Mouse (Mus musculus) hindbrain, embryonic 12.5 days (tissue): ENCODE measurements around the gene Kantr. TPM values are rescaled to one million over a fixed set of nuclear protein-coding genes. Genes with fewer than 3 reads are reported as not detected.

Experiments
- ATAC-seq: fragments of 200-750 bp; cut with Nextera tagmentation; 2 replicates; pipeline ENCODE4 v1.8.0; 2017; ENCODE audit warnings: moderate TSS enrichment; ENCODE audit not compliant: low FRiP score
- H3K27ac ChIP-seq: fragments of 300-500 bp; sonication (generic); 2 replicates; pipeline ENCODE4 v1.5.1; 2016; ENCODE audit warnings: mild to moderate bottlenecking
- H3K27me3 ChIP-seq: fragments of 300-500 bp; sonication (generic); 2 replicates; pipeline ENCODE4 v1.6.1; 2016; ENCODE audit warnings: mild to moderate bottlenecking
- H3K36me3 ChIP-seq: fragments of 300-500 bp; sonication (generic); 2 replicates; pipeline ENCODE4 v1.6.1; 2016; ENCODE audit warnings: mild to moderate bottlenecking
- H3K4me1 ChIP-seq: fragments of 300-500 bp; sonication (generic); 2 replicates; pipeline ENCODE4 v1.6.1; 2016
- H3K4me2 ChIP-seq: fragments of 300-500 bp; sonication (generic); replicated peaks from 2 replicates; pipeline ENCODE4 v1.6.1; 2016; ENCODE audit warnings: mild to moderate bottlenecking
- H3K4me3 ChIP-seq: fragments of 300-500 bp; sonication (generic); 2 replicates; pipeline ENCODE4 v1.5.1; 2016; ENCODE audit warnings: mild to moderate bottlenecking
- H3K9ac ChIP-seq: fragments of 300-500 bp; sonication (generic); 2 replicates; pipeline ENCODE4 v1.6.1; 2016; ENCODE audit warnings: mild to moderate bottlenecking, moderate library complexity
- H3K9me3 ChIP-seq: fragments of 300-500 bp; sonication (generic); replicated peaks from 2 replicates; pipeline ENCODE4 v1.6.1; 2016; ENCODE audit warnings: mild to moderate bottlenecking
- WGBS: fragments of 180-500 bp; shearing (Covaris S2); methylation state at CpG from one replicate; pipeline ENCODE4 v1.1.7; 2016; 5-methylcytosine and 5-hydroxymethylcytosine counted together
- polyA plus RNA-seq: library from polyadenylated mRNA; unstranded; fragments of >200 nt; fragmentation: Nextera tagmentation; extraction: Ambion mirVana; gene quantifications from 2 replicates; pipeline ENCODE4 v1.2.1, GENCODE M21; 2016

Kantr gene
- polyA plus RNA-seq, result 21.3 and 22.2 TPM in 2 replicates

DNA sequence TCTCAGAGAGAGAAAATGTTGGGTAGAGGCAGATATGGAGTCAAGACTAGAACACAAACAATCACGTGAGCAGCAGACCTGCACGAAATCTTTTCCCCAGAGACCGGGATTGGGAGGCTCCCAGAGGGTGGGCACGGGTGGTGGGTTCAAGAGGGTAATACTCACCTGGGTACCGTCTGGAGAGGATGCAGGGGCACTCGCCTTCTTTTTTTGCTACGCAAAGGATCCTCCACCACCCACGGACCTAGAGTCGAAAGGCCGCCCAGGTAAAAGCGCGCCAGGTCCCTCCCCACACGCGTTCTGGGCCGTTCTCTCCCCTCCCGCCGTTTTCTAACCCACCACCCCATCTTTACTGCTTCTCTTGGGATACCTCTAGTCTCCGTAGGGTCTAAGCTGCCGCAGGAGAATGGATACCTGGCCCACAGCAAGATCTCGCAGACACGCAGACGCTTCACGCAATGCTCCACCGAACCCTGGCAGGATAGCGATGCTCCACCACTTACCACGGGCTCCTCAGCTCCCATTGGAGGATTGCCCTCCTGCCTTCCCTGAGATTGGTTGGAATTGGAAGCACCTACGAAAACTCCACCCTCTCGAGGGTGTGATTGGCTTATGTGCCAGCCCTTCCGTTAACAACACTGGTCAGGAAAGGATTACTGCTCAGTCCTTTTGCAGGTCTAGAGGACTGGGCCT is at the start of gene Kantr:
Kantr (minus strand) TSS at position 500 of the 693 bp plus-strand sequence.
- Histone ChIP-seq H3K9me3 (no peaks in the 10 kb centered on the region), H3K27me3 (peaks cover 45% of the 10 kb centered on the region), H3K4me3 (peak within 1 kb of the TSS; percentile 49), H3K4me2 (peak within 1 kb of the TSS; percentile 55), H3K36me3 (no peaks in the 10 kb centered on the region), H3K4me1 (0 out of 2 replicates have a peak, but pooled peaks cover 2% of the 10 kb centered on the region), H3K9ac (peak within 1 kb of the TSS; percentile 60), H3K27ac (no peak within 1 kb of the TSS)
- ATAC-seq, result peak; percentile 99
- 19% methylated on average over 23 of the region's 29 CpGs for WGBS

DNA sequence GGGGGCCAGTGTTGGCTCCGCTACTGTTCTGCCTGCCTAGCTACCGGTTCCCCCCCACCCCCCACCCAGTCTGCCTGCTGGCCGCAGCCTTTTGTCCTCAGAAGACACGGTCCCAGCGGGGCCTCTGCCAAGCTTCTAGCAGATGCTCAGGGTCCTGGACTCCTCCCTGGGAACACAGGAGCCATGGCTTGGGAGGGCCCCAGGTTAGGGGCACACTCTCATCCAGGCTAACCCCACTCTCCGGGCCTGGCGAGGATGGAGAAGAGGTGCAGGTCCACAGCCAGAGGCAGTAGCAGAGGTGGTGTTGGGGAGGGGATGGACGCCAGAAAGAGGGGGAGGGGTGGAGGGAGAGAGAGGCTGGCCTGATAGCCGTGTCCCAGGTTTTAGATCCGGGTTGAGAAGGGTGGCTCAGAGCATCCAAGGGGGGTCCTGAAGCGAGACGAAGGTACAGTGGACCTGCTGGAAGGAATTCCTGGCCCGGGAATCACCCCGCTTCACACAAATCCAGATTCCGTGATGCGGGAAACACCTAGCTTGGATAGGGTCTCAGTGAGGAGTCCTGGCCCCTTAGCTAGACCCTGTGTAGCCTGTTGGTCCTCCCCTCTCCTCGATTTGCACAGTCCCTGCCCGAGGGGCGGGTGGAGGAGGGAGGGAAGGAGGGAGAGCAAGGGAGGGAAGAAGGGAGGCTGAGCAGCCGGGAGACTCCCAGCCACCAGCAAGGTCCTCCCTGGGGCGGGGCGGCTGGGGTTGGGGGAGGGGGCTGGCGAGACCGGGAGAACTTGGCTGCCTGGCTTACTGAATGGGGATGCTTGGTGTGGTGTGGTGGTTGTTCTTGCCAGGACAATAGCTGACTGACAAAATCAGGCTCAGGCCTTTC is 41.3 kb upstream of the Kantr start, which contains the start of gene Gpr173:
Gpr173 (minus strand) TSS at position 308 of the 877 bp plus-strand sequence.
- Histone ChIP-seq H3K4me3 (peak within 1 kb of the TSS; percentile 53), H3K27me3 (peaks cover 62% of the 10 kb centered on the region), H3K36me3 (no peaks in the 10 kb centered on the region), H3K27ac (peak within 1 kb of the TSS; percentile 81), H3K4me1 (peaks cover 18% of the 10 kb centered on the region), H3K9me3 (no peaks in the 10 kb centered on the region), H3K9ac (peak within 1 kb of the TSS; percentile 70), H3K4me2 (peak within 1 kb of the TSS; percentile 59)
- 22% methylated on average over 22 of the region's 24 CpGs for WGBS
- ATAC-seq, result peak; percentile 97

DNA sequence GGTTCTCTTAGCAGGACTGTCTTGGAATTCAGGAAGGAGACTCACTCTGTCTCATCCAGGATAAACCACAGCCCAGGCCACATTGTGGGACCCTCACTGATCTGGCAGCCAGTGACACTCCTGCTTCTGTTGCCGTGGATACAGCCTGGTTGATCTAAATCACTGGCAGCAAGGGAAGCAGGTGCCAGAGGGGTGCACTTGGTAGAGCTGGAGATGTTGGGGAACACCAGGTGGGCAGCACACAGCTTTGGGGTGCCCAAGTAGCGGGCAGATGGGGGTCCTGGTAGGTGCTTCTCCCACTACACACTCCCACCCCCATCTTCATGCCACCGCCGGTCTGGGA is 40.7 kb upstream of the Kantr start:
- Histone ChIP-seq H3K4me2 (peak overlapping the region; percentile 59), H3K4me3 (peak overlapping the region; percentile 53), H3K4me1 (peaks cover 18% of the 10 kb centered on the region), H3K9ac (peak overlapping the region; percentile 70), H3K27me3 (peaks cover 64% of the 10 kb centered on the region), H3K36me3 (no peaks in the 10 kb centered on the region), H3K9me3 (no peaks in the 10 kb centered on the region), H3K27ac (peak overlapping the region; percentile 81)
- ATAC-seq, result peak; percentile 63
- 11% methylated on average over 2 of the region's 4 CpGs for WGBS

DNA sequence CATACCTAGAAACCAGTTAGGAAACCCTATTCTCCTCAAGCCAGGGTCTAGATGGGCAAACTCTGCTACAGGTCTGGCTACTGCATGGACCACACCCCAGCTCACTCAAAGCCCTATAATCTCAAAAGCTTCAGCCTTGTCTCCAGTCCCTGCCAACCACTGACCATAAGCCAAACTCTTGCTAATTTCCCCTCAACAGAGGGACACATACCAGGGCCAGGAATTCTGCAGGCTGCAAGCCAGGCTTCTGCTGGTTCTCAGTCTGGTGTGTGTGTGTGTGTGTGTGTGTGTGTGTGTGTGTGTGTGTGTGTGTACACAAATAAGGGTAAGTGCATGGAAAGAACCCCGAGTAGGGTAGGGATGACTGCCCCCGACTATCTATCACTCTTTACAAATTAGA is 39.1 kb upstream of the Kantr start:
- Histone ChIP-seq H3K4me3 (no peak overlapping the region), H3K9ac (no peak overlapping the region), H3K4me1 (peaks cover 18% of the 10 kb centered on the region), H3K9me3 (no peaks in the 10 kb centered on the region), H3K4me2 (peak overlapping the region; percentile 59), H3K36me3 (no peaks in the 10 kb centered on the region), H3K27me3 (peaks cover 70% of the 10 kb centered on the region), H3K27ac (no peak overlapping the region)
- 75% methylated on average over 2 of the region's 2 CpGs for WGBS
- no peak for ATAC-seq

DNA sequence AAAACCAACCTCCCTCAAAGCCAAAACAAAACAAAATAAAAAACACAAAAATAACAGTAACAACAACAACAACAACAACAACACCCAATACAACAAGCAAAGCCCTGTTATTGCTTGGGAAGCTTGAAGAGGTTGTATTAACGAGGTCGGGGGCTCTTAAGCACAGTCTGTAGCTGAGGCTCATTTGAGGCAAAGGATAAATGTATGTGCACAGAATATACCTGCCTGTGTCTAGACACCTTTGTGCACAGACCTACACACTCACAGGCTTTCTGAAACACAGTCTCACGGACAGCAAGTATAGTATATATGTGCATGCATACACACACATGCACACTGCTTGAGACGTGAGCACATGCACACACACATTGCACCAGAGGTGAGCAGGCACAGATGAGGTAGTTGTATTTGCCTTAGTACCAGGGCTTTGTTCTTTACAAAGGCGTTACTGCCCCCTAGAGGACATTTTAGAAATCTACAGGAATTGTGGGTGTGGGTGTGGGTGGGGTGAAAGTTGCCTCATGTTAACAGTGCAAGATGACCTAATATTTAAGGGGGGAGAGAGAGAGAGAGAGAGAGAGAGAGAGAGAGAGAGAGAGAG is 25.4 kb upstream of the Kantr start:
- Histone ChIP-seq H3K9me3 (no peaks in the 10 kb centered on the region), H3K27ac (no peak overlapping the region), H3K27me3 (peaks cover 49% of the 10 kb centered on the region), H3K4me3 (no peak overlapping the region), H3K4me1 (no peaks in the 10 kb centered on the region), H3K4me2 (no peak overlapping the region), H3K36me3 (no peaks in the 10 kb centered on the region), H3K9ac (no peak overlapping the region)
- WGBS, result 22% methylated on average over 5 of the region's 5 CpGs
- ATAC-seq, result peak; percentile 73

DNA sequence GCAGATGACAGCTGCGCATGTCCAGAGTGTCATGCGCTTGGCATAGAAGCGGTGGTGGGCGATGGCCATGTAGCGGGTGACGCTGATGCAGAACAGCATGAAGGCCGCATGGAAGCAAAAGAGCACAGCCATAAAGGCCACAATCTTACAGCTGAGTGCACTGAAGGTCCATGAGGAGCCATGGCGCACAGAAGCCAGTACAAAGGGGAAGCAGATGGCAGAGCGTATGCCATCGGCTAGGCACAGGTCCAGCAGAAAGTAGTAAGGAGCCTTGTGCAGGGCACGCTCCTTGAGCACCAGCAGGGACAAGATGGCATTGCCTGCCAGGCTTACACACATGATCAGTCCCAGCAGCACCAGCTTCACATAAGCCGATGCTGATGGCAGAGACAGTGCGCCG is 19.7 kb upstream of the Kantr start:
- Histone ChIP-seq H3K27ac (no peak overlapping the region), H3K4me2 (no peak overlapping the region), H3K4me3 (no peak overlapping the region), H3K36me3 (peaks cover 11% of the 10 kb centered on the region; the same call in 1 of the 2 replicates), H3K4me1 (no peaks in the 10 kb centered on the region), H3K9ac (no peak overlapping the region), H3K9me3 (no peaks in the 10 kb centered on the region), H3K27me3 (peaks cover 77% of the 10 kb centered on the region)
- no peak for ATAC-seq
- WGBS, result 95% methylated on average over 14 of the region's 14 CpGs

DNA sequence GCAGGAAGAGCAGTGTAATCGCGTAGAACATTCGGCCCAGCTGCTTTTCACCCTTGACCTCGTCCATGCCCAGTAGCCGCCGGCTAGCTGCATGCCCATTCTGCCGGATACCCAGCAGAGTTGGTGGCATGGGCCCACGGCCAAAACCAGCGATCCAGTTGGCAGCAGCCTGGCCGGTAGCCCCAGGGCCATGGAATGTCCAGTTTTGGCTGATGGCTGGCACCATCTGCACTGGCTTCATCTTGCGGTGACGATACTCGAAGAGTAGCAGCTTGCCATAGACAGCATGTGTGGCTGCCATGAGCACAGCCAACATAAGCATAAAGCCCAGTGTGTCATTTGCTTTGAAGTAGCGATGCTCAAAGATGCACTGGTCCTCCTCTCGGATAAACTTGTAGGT is 19.3 kb upstream of the Kantr start:
- no peak overlapping the region for H3K27ac ChIP-seq
- H3K36me3 ChIP-seq, result peaks cover 11% of the 10 kb centered on the region; the same call in 1 of the 2 replicates
- no peak overlapping the region for H3K9ac ChIP-seq
- H3K4me1 ChIP-seq, result no peaks in the 10 kb centered on the region
- WGBS, result 90% methylated on average over 15 of the region's 15 CpGs
- H3K9me3 ChIP-seq, result no peaks in the 10 kb centered on the region
- no peak for ATAC-seq
- H3K27me3 ChIP-seq, result peaks cover 82% of the 10 kb centered on the region
- H3K4me3 ChIP-seq, result no peak overlapping the region
- no peak overlapping the region for H3K4me2 ChIP-seq

DNA sequence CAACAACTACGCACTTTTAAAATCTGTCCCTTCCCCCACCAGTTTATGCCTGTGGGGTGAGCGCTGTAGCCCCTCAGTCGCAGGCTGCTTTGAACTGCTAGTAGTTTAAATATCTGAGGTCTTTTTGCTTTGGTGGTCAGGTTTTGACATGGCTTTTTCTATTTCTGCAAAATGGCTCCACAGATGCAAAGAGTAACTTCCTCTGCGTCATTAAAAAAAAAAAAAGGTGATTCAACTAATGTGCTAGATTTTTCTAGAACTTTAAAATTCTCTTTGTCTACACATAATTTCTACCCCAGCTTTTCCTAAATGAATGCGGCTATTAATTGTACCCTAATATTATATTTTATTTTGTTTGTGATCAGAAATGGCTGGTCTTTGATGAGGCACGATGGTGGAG is 15.6 kb upstream of the Kantr start:
- Histone ChIP-seq H3K27ac (peak overlapping the region; percentile 77), H3K4me2 (peak overlapping the region; percentile 46), H3K27me3 (peaks cover 93% of the 10 kb centered on the region), H3K36me3 (peaks cover 24% of the 10 kb centered on the region), H3K4me3 (peak overlapping the region; percentile 59), H3K9ac (no peak overlapping the region), H3K4me1 (peaks cover 10% of the 10 kb centered on the region), H3K9me3 (no peaks in the 10 kb centered on the region)
- WGBS, result 30% methylated on average over 6 of the region's 6 CpGs
- ATAC-seq, result no peak

DNA sequence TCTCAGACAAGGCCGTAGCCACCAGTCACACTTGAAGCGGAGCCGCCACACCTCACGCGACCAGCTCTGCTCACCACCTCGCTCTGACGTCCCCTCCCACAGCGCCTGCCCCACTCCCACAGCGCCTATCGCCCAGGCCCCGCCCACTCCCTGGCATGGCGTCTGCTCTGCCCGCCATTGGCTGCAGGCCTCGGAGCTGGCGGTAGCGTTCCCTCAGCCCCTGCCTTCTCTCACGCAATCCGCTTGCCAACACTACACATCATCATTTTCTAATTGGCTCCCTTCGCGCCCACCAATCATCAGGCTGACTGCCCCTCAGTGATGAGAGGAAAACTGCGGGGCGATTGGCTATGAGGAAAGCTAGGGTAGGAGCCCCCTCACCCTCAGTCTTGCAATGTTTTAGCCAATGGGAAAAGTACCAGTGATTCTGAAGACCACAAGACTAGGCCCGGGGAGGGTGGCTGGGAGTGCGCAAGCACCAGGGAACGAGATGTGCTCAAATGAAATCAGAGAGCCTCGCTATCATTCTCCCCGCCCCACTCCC is 15.1 kb upstream of the Kantr start, which contains the start of gene Tspyl2:
Tspyl2 (minus strand) TSS at position 68 of the 544 bp plus-strand sequence.
- Histone ChIP-seq H3K4me2 (peak within 1 kb of the TSS; percentile 60), H3K4me3 (peak within 1 kb of the TSS; percentile 59), H3K9ac (peak within 1 kb of the TSS; percentile 81), H3K9me3 (no peaks in the 10 kb centered on the region), H3K27ac (peak within 1 kb of the TSS; percentile 85), H3K27me3 (peaks cover 94% of the 10 kb centered on the region), H3K4me1 (peaks cover 15% of the 10 kb centered on the region), H3K36me3 (peaks cover 24% of the 10 kb centered on the region)
- 14% methylated on average over 16 of the region's 27 CpGs for WGBS
- ATAC-seq, result peak; percentile 98

DNA sequence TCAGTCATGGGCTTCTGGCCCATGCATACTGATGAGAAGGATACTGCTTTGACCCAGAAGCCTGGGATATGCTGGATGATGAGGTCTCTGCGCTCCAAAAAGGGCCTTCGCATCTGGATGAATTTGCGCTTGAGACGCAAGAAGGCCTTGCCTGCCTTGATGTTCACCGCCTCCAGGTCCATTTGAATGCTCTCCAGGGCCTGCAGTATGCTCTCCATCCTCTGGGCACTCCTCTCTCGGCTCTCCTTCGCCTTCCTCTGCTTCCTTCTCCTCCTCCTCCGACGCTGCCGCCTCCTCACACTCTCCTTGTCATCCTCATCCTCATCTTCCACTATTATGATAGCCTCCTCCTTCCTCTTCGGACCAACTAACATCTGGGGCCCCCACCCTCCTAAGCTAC is 14.2 kb upstream of the Kantr start:
- WGBS, result 33% methylated on average over 11 of the region's 11 CpGs
- H3K27ac ChIP-seq, result 0 out of 2 replicates have a peak overlapping the region, but pooled peaks have one; percentile 85

DNA sequence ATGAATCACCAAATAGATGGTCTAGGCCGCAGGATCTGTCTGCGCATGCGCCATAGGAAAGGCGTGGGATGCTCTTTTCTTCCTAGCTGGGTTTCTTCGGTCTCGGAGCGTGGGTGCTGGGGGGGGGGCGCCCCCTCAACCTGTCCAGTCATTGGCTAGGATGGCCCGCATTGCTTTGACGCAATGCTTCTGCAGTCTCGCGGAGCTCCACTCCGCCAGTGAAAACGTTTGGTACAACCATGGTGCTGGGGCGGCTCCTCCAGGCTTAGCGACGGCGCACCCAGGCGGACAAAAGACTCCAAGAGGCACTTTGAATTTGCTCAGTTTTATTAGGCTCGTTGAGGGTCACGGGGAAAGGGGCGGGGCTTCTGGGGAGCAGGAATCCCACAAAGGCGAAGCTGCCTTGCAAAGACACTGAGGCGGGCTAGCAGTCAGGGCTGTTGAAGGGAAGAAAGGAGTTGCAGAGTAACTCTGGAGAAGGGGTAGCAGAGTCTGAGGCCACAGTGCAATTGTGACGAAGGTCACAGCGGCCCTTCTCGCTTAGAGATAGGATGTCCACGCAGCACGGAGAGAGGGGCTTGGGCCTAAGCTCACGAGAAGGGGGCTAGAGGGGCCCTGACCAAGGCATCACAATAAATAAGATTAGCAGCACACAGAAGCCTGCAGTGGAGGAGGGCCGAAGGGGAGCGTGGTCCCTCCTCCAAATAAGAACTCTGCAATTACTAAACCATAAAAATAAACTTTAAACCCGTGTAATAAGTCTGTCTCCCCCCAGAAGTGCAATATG is 9.4 kb upstream of the Kantr start:
- peak overlapping the region; percentile 92 for H3K27ac ChIP-seq
- WGBS, result 14% methylated on average over 33 of the region's 33 CpGs
- H3K4me3 ChIP-seq, result peak overlapping the region; percentile 21
- H3K4me1 ChIP-seq, result peaks cover 19% of the 10 kb centered on the region
- H3K36me3 ChIP-seq, result peaks cover 12% of the 10 kb centered on the region
- peak overlapping the region; percentile 66 for H3K9ac ChIP-seq
- ATAC-seq, result peak; percentile 99
- no peaks in the 10 kb centered on the region for H3K9me3 ChIP-seq
- H3K4me2 ChIP-seq, result peak overlapping the region; percentile 49
- H3K27me3 ChIP-seq, result peaks cover 65% of the 10 kb centered on the region

More for the DNA sequence above, 14.2 kb upstream of the Kantr start:
- peaks cover 19% of the 10 kb centered on the region for H3K4me1 ChIP-seq
- H3K4me3 ChIP-seq, result peak overlapping the region; percentile 59
- no peak for ATAC-seq
- H3K4me2 ChIP-seq, result peak overlapping the region; percentile 60
- H3K9me3 ChIP-seq, result no peaks in the 10 kb centered on the region
- H3K27me3 ChIP-seq, result peaks cover 94% of the 10 kb centered on the region
- H3K9ac ChIP-seq, result peak overlapping the region; percentile 81
- H3K36me3 ChIP-seq, result peaks cover 17% of the 10 kb centered on the region
